Mouse (Mus musculus) spleen, postnatal 10 days (tissue): Measurements from ENCODE around the gene Sec16a.
"Not testable (repeated sequence)": the region's sequence is repeated elsewhere in the genome, so short reads cannot be mapped to it uniquely, and the experiment has no call there.

Experiments
- DNase-seq, 2 experiments: peaks; one replicate each; pipeline ENCODE4 v3.0.0; 2021 to 2022; ENCODE audit warnings: low spot score in 2 of 2

Gene Sec16a

GRCm38 (mm10) chr2:26389154-26389690, 55.8 kb downstream of the Sec16a start, which contains the start of the genes Entr1 and Pmpca:
TSS of gene Entr1 (minus strand) at chr2:26389316.
TSS of gene Pmpca (plus strand) at chr2:26389339.
- DNase-seq, result peak; percentile 77 to 89

GRCm38 (mm10) chr2:26388682-26389153, 56.3 kb downstream of the Sec16a start:
- DNase-seq, result peak in 1 of 2 experiments; percentile 69

GRCm38 (mm10) chr2:26387713-26388112, 57.3 kb downstream of the Sec16a start:
- DNase-seq, result no peak

GRCm38 (mm10) chr2:26380871-26381270, 64.1 kb downstream of the Sec16a start:
- DNase-seq, result not testable (repeated sequence)

- peak; percentile 69 to 89 for DNase-seq
Measured at GRCm38 (mm10) chr2:26380131-26380771, 64.8 kb downstream of the Sec16a start, which contains the start of gene Snapc4. TSS of gene Snapc4 (minus strand) at chr2:26380653.

GRCm38 (mm10) chr2:26372396-26372795, 72.6 kb downstream of the Sec16a start:
- no peak for DNase-seq

- DNase-seq, result no peak
Measured at GRCm38 (mm10) chr2:26368572-26368971, 76.4 kb downstream of the Sec16a start.

GRCm38 (mm10) chr2:26367911-26368310, 77.1 kb downstream of the Sec16a start:
- no peak for DNase-seq

- DNase-seq, result peak in 1 of 2 experiments; percentile 37
Measured at GRCm38 (mm10) chr2:26364738-26365465, 80.1 kb downstream of the Sec16a start.

- DNase-seq, result no peak
Measured at GRCm38 (mm10) chr2:26363481-26363880, 81.5 kb downstream of the Sec16a start.

GRCm38 (mm10) chr2:26362991-26363390, 82.0 kb downstream of the Sec16a start:
- DNase-seq, result no peak

- no peak for DNase-seq
Measured at GRCm38 (mm10) chr2:26360772-26361171, 84.2 kb downstream of the Sec16a start, which contains the start of gene Card9. TSS of gene Card9 (minus strand) at chr2:26360918.

GRCm38 (mm10) chr2:26359983-26360382, 85.0 kb downstream of the Sec16a start:
- DNase-seq, result no peak
